Mouse (Mus musculus): ENCODE measurements at regions not wholly inside any gene's neighbourhood (a gene's known extent, or its start where the extent isn't known, plus 50 kb on each side); places are given as distances from the start of the nearest gene placed in this dataset.

GRCm38 (mm10) chr17:94243821-94244220, 506.0 kb downstream of the Mettl4 start:
- H3K36me3 ChIP-seq (ENCODE audit: control insufficient read depth, insufficient read depth, low read length, poor library complexity, severe bottlenecking) = no peaks in the 10 kb centered on the region
- TF ChIP-seq ZNF384 (IDR thresholded peaks at IDR 0.05; ENCODE audit: low read depth, low read length) (no peak), HCFC1 (IDR thresholded peaks at IDR 0.05; ENCODE audit: borderline replicate concordance, insufficient read depth, low read length) (no peak), MAFK (IDR thresholded peaks at IDR 0.05; ENCODE audit: insufficient read depth, low read depth, low read length) (no peak), CHD2 (IDR thresholded peaks at IDR 0.05; ENCODE audit: low read depth, low read length) (no peak), ZC3H11A (IDR thresholded peaks at IDR 0.05; ENCODE audit: borderline replicate concordance, low read depth, low read length) (no peak)
- H3K4me3 ChIP-seq (ENCODE audit: insufficient read depth in 1 of 2, low read depth in 1 of 2, low read length in 2 of 2, poor library complexity in 1 of 2, severe bottlenecking in 1 of 2) = no peak overlapping the region
- in situ Hi-C loops (cut with MboI; ENCODE audit: low sequenced_read_pairs in 2 of 2, unreplicated experiment in 2 of 2) = no loop called here
- no peaks in the 10 kb centered on the region for H3K9me3 ChIP-seq (ENCODE audit: control insufficient read depth, insufficient read depth, low read depth, low read length)
- DNase-seq (ENCODE audit: low read depth, low spot score) = no peak
- H3K27ac ChIP-seq (ENCODE audit: insufficient read depth, low read depth, low read length, poor library complexity, severe bottlenecking) = no peak overlapping the region
- H3K4me1 ChIP-seq (ENCODE audit: control insufficient read depth in 2 of 2, insufficient read depth in 2 of 2, low read length in 2 of 2, poor library complexity in 1 of 2) = no peaks in the 10 kb centered on the region
- no peak overlapping the region for H3K9ac ChIP-seq (ENCODE audit: insufficient read depth, low read depth, low read length, poor library complexity, severe bottlenecking)

- TF ChIP-seq ZNF384 (IDR thresholded peaks at IDR 0.05; ENCODE audit: low read depth, low read length) (no peak), MAFK (IDR thresholded peaks at IDR 0.05; ENCODE audit: insufficient read depth, low read depth, low read length) (no peak), ZC3H11A (IDR thresholded peaks at IDR 0.05; ENCODE audit: borderline replicate concordance, low read depth, low read length) (no peak), CHD2 (IDR thresholded peaks at IDR 0.05; ENCODE audit: low read depth, low read length) (no peak), HCFC1 (IDR thresholded peaks at IDR 0.05; ENCODE audit: borderline replicate concordance, insufficient read depth, low read length) (no peak)
- Histone ChIP-seq H3K9me3 (ENCODE audit: control insufficient read depth, insufficient read depth, low read depth, low read length) (no peaks in the 10 kb centered on the region), H3K4me3 (ENCODE audit: insufficient read depth in 1 of 2, low read depth in 1 of 2, low read length in 2 of 2, poor library complexity in 1 of 2, severe bottlenecking in 1 of 2) (no peak overlapping the region), H3K9ac (ENCODE audit: insufficient read depth, low read depth, low read length, poor library complexity, severe bottlenecking) (no peak overlapping the region), H3K4me1 (ENCODE audit: control insufficient read depth in 2 of 2, insufficient read depth in 2 of 2, low read length in 2 of 2, poor library complexity in 1 of 2) (no peaks in the 10 kb centered on the region), H3K36me3 (ENCODE audit: control insufficient read depth, insufficient read depth, low read length, poor library complexity, severe bottlenecking) (no peaks in the 10 kb centered on the region), H3K27ac (ENCODE audit: insufficient read depth, low read depth, low read length, poor library complexity, severe bottlenecking) (no peak overlapping the region)
- DNase-seq (ENCODE audit: low read depth, low spot score) = no peak
- in situ Hi-C loops (cut with MboI; ENCODE audit: low sequenced_read_pairs in 2 of 2, unreplicated experiment in 2 of 2) = no loop called here
Measured at GRCm38 (mm10) chr17:94226136-94226535, 523.7 kb downstream of the Mettl4 start.
